Mouse (Mus musculus): Measurements from ENCODE around the gene Capg.
"Not testable (repeated sequence)": the region's sequence is repeated elsewhere in the genome, so short reads cannot be mapped to it uniquely, and the experiment has no call there.

Gene Capg

GRCm38 (mm10) chr6:72532580-72532979, 11.6 kb upstream of the Capg start:
- DNase-seq (ENCODE audit: low spot score), result no peak

DNA sequence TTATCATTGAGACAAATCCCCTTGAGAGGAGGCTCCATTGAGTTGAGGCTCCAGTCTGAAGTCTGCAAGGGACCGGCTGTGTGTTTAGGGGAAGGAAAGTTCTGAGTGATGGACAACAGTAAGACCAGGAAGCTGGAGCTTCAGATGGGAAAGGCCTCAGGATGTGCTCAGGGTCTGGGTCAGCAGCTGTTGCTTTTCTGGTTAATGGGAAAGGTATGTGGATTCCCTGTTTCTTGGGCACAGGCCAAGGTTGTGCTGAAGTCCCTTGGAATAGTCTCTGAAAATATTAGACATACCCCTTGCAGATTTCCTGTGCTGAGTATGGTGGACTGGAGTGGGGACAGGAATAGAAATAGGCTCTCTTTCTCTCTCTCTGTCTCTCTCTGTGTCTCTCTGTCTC, 10.6 kb upstream of the Capg start:
- not testable (repeated sequence) for DNase-seq (ENCODE audit: low spot score)

DNA sequence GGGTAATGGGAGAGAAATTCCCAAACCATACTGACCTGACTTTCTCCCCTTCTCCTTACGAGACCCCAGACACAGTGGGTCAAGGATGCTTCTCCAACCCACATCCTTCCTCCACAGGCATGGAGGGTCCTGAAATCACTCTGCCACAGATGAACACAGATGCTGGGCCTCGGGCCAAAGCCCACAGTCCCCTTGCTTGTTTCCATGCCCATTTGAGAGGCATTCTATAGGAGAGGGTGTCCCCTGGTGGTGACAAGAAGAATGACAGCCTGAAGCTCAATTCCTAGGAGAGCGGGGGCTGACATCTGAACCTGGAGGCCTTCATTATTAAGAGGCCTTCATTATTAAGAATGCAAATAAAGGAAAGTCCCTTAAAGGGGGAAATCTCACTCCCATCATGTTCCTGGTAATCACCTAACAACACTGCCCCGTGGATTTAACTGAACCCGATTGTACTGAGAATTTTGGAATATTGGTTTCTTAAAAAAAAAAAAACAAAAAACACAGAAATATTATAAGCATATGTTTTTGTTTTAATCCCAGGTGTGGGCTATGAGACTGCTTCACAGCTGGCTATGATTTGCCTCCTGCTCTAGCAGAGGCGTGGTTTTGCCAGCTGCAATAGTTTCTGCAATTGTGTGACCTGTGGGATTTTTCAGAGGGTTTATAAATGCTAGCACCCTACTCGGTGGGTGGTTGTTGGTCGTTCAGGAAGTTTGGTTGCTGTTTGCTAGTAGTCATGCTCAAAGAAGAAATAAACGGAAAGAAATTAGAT, 10.0 kb upstream of the Capg start:
- peak; percentile 65 for DNase-seq (ENCODE audit: low spot score)

GRCm38 (mm10) chr6:72535165-72535564, 9.0 kb upstream of the Capg start:
- DNase-seq (ENCODE audit: low spot score), result peak; percentile 86

GRCm38 (mm10) chr6:72537998-72538500, 6.1 kb upstream of the Capg start:
- no peak for DNase-seq (ENCODE audit: low spot score)

DNA sequence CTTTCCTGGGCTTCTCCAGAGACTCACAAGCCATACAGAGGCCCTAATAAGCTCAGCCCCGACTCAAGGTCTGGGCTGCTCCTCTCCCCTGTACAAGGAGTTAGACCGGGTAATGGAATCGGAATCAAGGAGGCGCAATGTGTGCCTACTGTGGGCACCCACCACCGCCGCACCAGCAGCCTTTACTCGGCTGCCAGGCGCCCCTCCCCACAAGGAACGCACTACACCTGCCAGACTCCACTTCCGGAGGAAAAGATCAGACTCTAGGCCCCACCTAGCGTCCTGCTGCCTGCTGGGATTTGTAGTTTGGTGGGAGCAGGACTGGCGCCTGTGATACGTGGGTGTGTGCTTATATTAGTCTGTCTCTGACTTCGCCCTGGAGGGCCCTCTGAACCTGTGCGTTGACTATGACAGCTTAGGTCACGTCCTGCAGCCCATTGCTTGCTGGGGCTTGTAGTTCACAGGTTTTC, 5.6 kb upstream of the Capg start:
- peak; percentile 89 for DNase-seq (ENCODE audit: low spot score)

DNA sequence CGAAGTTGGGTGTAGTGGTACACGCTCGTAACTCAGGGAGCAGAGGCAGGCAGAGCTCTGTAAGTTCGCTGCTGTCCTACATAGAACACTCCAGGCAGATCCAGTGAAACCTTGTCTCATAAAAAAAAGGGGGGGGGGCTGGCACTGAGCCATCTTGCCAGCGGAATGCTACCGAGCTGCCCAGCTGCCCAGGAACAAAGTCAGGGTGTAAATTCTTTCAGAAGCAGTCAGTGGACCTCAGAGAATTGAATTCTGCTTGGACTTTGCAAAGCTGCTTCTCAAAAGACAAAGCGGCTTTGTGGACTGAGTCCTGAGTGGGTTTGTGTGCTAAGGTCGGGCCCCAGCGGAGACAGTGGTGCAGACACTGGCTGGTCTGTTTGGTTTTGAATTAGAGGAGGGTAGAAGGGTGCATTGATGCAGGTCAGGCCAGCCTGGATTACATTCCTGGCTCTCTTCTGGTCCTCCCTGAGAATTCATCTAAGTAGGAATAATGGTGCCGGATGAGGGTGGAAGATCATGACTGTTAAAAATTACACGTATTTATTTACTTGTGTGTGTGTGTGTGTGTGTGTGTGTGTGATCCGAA, 833 bp upstream of the Capg start:
- no peak for DNase-seq (ENCODE audit: low spot score)

DNA sequence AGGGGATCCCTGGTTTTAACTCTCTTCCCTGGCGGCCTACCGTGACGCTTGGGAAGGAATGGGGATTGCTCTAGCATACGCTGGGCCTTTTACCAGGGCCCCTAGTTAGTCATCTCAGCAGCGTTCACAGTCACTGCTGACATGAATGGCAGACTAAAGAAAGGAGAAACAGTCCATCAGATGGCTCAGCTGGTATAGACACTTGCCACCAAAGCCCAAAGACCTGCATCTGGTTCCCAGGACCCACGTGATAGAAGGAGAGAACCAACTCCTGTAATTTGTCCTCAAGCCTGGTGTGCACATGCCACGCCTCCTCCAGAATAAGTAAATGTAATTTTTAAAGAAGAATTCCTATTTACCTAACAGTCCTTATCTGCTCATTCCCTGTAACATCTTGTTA, 1.2 kb downstream of the Capg start:
- no peak for DNase-seq (ENCODE audit: low spot score)

GRCm38 (mm10) chr6:72547121-72547520, 2.9 kb downstream of the Capg start:
- no peak for DNase-seq (ENCODE audit: low spot score)

DNA sequence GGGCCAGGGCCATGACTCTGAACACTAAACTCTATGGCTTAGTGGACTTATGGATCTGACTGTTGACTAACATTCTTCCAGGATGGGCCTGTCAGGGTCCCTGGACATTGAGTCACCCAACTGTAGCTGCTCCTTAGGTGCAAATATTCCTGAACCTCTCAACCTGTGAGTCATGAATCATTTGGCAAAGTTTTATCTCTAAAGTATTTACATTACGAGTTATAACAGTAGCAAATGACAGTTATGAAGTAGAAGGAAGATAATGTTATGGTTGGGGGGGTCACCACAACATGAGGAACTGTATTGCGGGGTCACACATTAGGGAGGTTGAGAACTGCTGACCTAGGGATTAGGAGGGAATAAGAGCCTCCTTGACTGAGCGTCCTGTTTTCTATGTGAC, 3.7 kb downstream of the Capg start:
- DNase-seq (ENCODE audit: low spot score), result no peak

GRCm38 (mm10) chr6:72549041-72549580, 4.9 kb downstream of the Capg start:
- DNase-seq (ENCODE audit: low spot score), result no peak

DNA sequence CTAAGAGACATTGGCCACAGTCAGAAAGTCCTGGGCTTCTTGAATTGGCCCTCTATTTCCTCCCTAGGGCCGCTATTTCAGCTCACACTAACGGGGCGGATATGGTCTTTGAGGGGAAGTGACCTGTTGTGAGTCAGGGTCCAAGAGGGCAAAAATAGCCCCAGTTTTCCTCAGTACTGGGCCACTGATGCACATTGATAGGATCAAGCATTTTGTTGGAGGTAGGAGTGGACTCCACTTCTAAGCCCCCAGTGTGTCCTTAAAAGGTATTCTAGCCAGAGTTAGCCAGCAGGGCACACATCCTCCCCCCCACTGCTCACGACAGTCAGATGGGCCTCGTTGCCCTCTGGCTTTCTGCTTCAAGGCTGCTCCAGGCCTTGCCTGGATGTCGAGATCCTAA, 5.8 kb downstream of the Capg start:
- no peak for DNase-seq (ENCODE audit: low spot score)

GRCm38 (mm10) chr6:72550503-72551100, 6.4 kb downstream of the Capg start:
- peak; percentile 60 for DNase-seq (ENCODE audit: low spot score)

GRCm38 (mm10) chr6:72552171-72553078, 8.2 kb downstream of the Capg start:
- peak; percentile 74 for DNase-seq (ENCODE audit: low spot score)

GRCm38 (mm10) chr6:72553079-72553412, 8.9 kb downstream of the Capg start:
- DNase-seq (ENCODE audit: low spot score), result no peak

- DNase-seq (ENCODE audit: low spot score), result no peak
These were observed 16.6 kb downstream of the Capg start for GRCm38 (mm10) chr6:72560801-72561200.

- no peak for DNase-seq (ENCODE audit: low spot score)
These were observed 18.3 kb downstream of the Capg start for GRCm38 (mm10) chr6:72562486-72562885.

DNA sequence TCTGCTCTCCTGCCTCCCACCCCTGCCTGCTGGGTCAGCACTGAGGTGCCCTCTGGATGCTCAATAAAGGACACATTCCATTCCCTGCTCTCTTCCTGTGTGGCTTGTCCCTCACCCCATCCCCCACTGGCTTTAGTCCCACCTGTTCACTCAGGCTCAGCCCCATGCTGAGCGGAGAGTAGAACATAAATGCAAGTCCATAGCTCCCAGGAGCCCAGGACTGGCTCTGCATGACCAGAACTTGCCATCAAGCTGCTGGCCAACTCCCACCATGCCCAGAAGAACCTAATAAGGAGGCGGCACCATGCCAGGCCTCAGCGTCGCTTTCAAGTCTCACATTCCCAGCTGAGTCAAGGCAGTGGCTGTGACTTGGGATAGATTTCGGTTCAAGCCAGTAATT, 18.7 kb downstream of the Capg start:
- no peak for DNase-seq (ENCODE audit: low spot score)

GRCm38 (mm10) chr6:72565506-72565905, 21.3 kb downstream of the Capg start:
- no peak for DNase-seq (ENCODE audit: low spot score)

GRCm38 (mm10) chr6:72566044-72566443, 21.9 kb downstream of the Capg start:
- DNase-seq (ENCODE audit: low spot score), result peak; percentile 80

DNA sequence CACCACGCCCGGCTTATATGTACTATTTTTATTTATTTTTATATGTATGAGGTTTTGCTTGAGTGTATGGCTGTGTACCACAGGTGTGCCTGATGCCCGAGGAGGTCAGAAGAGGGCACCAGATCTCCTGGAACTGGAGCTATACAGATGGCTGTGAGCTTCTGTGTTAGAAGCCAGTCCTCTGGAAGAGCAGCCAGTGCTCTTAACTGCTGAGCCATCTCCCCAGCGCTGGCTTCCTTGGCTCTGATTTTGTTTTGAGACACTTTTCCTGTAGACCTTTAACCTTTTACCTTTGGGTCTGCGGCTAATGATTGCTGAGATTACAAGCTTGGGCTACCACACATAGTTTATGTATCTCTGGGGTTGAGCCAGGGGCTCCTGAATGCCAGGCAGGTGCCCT, 23.3 kb downstream of the Capg start:
- no peak for DNase-seq (ENCODE audit: low spot score)

GRCm38 (mm10) chr6:72568736-72569135, 24.5 kb downstream of the Capg start:
- DNase-seq (ENCODE audit: low spot score), result no peak

Measured in T-cell, adult 2 months (primary cell).